Mouse (Mus musculus) cerebellum, adult (tissue): Measurements from ENCODE around the gene Lhb.
"Not testable (repeated sequence)": the region's sequence is repeated elsewhere in the genome, so short reads cannot be mapped to it uniquely, and the experiment has no call there.

Experiments
- ATAC-seq: cut with Nextera tagmentation; 2 replicates; pipeline ENCODE4 v1.9.2; 2017; ENCODE audit warnings: mild to moderate bottlenecking, moderate library complexity, mixed read lengths; ENCODE audit not compliant: insufficient number of reproducible peaks, low FRiP score, low TSS enrichment

Lhb gene

DNA sequence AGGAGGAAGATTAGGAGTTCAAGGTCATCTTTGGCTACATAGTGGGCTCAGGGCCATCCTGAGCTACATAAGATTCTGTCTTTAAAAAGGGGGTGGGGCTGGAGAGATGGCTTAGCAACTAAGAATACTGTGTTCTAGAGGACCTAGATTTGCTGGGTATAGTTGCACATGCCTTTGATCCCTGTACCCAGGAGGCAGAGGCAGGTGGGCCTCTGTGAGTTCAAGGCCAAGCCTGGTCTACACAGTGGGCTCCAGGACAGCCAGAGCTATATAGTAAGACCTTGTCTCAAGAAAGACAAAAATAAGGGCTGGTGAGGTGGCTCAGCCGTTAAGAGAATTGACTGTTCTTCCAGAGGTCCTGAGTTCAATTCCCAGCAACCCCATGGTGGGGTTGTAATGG is 29.4 kb downstream of the Lhb start:
- ATAC-seq = no peak

DNA sequence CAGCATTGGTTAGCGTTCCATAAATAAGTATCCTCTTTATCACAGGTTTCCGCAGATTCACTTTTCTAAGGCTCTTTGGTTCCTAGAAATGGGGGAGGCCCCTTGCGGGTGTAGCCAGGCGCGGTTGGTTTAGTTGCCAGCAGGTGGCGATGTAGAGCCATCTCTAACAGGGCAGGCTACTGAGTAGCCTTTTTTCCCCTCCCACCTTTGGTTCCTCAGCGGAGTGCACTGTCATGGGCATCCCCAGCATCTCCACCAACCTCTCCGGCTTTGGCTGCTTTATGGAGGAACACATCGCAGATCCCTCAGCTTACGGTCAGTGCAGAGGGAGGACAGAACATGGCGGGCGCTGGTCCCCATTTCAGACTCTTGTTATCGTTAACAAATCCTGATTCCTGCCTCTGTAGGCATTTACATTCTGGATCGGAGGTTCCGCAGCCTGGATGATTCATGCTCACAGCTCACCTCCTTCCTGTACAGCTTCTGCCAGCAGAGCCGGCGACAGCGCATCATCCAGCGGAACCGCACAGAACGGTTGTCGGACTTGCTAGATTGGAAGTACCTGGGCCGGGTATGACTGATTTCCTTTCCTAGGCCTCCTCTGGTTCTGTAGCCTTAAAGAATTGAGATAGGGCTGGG is 30.8 kb downstream of the Lhb start:
- peak; percentile 75; the same call in 1 of the 2 replicates for ATAC-seq

DNA sequence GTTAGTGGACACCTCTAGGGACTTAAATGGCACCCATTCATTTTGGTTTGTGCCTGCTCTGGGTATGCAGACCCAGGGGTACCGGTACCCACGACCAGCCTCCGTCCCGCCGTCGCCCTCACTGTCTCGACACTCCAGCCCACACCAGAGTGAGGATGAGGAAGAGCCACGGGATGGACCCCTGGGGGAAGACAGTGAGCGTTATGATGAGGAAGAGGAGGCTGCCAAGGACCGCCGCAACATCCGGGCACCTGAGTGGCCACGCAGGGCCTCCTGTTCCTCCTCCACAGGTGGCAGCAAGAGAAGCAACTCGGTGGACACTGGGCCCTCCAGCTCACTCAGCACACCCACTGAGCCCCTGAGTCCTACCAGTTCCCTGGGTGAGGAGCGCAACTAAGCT is 34.4 kb downstream of the Lhb start:
- ATAC-seq = no peak

DNA sequence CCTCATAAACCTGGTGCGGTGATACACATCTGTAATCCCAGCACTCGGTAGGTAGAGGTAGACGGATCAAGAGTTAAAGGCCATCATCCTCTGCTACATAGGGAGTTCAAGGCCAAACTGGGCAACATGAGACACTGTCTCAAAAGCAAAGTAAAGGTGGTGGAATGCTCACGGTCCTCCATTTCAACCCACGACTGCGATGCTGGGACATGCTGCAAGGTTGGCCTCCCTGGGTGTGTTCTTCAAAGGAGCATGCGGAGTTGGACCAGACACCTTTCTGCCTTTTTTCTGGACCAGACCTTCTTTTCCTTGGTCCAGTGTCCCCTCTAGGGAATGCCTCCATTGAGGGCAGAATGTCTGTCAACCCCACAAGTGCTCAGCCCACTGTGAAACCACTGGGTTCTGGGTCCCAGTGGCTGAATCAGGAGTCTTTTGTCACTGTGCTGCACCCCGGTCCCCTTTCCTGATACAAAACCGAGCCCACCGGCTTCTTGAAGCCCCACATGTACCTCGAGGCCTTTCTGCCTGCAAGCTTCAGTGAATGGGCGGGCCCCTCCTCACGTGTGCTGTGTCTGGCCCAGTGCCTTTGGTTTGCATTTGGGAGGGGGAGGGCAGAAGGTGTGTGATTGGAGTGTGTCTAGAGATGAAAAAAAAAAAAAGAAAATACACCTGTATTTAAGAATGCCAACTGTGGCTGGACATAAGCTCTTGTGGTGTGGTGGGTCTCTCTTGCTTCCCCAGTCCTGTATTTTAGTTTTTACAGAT is 35.5 kb downstream of the Lhb start:
- ATAC-seq = no peak

DNA sequence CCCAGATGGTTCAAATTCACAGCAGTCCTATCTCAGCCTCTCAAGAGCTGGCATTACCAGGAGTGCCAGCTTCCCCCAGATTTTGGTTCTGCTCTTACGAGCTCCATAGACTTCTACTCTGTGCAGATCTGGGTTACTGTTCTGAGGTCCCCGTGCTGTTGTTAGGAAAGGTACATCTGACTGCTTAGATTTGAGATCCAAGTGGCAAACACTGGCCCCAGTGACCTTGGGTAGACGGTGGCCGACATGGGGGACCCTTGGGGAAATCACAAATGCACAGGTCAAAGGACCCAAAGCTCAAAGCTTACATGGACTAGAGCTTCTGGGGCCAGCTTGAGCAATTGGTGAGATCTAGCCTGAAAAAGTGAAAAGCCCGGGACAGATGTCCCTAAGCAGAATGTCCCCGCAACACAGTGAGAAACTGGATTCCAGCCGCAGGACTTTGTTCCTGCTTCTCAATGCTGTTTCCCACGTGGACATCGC is 36.1 kb downstream of the Lhb start:
- ATAC-seq = no peak

DNA sequence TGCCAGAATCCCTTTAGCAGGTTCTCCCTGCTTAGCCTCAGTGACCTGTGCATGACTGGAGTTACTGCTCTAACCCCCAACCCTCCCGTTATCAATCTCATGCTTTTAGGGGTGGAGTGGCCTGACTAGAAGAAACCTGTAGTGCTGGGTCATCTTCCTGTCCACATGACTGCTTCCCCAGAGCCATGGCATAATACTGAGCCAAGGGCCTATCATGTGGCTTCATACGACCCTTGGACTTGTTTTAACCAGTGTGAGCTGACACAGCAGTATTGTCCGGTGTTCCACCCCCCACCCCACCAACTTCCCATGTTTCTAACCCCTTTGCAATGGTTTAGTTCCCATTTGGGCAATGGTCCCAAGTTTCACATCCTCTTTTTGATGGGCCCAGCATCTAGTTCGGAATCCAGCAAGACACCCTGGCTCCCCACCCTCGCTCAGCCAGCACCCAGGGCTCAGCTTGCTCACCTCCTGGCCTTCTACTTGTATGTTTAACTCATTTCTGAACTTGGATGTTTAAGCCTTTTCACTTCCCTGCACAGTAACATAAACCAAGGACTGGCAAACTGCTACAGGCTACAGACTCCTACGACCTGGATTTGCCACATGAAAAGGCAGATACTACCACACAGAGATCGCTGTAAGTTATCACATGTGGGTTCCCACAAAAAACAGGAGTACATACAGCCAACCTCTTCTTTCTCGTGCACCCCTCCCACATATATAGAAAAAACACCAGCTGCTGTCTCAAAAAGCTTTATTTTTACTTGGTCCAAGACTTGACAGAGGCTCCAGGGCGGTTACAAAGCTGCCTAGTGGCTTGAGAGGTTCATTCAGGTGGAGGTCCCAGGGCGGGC is 36.8 kb downstream of the Lhb start:
- no peak for ATAC-seq

DNA sequence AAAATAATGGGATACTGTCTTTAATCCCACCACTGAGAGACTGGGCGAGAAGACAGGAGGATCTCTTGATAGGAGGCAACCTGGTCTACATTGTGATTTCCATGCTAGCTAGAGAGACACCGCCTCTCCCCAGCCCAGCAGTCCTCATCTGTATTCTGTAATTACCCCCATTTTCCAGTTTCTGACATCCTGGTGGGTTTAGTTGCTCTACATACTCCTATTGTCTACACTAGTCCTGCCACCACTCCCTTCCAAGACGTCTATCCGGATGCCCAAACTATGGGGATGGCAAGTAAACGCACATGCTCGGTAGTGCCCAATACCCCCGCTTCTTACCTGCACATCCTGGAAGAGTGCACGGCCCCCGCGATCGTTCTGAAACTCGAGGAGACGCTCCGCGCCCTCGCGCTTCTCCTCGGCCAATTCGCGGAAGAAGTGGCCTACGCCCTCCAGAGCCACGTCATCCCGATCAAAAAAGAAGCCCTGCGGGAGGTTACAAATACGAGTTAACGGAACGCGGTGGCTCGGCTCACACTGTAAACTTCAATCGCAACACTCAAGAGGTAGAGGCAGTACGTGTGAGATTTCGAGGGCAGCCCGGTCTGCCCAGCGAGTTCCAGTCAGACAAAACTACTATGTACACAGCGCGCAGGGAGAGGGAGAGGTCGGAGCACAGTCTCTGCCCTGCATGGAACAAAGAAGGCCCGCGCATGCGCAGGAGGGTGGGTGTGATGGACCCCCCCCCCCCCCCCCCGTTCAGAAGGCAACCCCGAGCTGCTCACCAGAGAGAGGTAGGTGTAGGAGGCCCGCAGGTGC is 38.3 kb downstream of the Lhb start:
- peak; percentile 59; the same call in 1 of the 2 replicates for ATAC-seq

DNA sequence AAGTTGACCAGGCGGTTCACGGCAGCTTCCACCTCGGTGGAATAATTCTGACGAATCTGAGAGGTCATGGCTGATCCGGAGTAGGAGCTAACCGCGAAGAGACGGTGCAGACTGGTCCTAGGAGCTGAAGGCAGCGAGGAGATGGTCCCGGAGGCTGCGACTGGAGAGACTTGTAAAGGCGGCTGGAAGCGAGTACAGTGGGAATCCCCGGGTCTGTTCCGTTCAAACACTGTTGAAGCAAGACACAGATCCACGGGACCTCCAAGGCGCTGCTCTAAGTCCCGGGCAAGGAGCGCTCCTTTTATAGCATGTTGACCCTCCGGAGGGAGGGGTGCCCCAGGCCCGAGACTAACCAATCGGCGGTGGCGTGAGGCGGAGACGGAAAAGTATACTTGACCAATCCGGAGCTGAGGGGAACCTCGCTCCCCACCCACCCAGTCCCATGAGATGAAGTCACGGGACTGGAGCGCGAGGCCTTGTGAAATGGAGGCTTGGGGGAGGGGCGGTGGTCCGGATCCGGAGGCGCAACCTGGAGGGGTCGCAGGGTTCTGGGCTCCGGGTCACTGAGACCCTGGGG is 39.0 kb downstream of the Lhb start, which contains the start of gene Ftl1:
TSS of gene Ftl1 (minus strand) at position 321 of the 577 bp plus-strand sequence.
- ATAC-seq = peak; percentile 94

DNA sequence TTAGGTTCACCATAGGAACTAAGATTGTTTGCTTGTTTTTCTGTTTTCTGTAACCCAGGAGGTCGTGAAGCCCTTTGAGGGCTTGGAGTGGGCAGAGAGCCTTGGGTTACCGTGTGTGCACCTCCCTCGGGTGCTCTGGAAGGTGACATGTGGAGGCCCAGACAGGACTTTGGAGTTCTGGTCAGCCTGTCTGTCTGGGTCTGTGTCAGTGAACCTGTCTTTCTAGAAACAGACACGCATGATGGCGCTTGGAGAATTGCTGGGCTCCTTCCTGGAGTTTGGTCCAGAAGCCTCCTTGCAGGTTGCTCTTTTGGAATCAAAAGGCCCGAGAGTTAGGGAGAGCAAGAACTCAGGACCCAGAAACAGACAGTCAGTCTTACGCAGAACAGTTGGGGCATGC is 39.8 kb downstream of the Lhb start:
- ATAC-seq = no peak

DNA sequence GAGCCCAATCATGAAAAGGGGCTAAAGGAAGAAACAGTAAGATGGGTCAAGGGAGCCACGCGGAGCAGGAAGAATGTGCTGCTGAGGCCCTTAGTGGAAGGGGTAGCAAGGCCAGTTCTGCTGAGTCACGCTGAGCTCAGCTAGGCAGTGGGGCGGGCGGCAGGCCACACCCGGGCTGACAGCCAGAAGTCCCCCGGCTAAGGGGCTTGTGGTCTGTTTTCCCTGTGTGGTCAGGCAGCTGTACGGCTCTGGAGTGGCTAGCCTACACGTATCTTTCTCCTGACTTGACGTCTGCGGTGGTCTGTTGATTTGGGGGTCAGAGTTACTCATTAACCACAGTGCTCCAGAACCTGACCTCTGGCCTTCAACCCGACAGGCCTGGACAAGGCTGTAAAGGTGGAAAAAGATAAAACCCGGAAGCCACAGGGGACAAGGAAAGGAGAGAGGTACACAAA is 40.3 kb downstream of the Lhb start:
- ATAC-seq = no peak

DNA sequence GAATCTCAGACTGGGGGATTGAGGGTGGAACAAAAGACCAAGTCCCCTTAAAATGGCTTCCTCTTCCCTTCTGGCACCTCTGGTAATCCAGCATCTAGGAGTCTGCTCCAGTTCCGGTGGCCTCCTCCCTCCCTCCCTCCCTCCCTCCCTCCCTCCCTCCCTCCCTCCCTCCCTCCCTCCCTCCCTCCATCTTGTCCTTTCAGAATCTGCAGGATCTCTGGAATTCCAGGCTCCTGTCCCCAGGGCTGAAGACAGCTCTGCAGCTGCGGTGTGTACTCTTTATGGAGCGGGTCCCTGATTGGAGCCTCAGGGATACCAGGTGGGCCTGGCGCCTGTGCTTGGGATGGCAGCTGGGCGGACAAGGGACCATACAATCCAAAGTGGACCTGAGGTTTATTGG is 40.7 kb downstream of the Lhb start:
- ATAC-seq = no peak

DNA sequence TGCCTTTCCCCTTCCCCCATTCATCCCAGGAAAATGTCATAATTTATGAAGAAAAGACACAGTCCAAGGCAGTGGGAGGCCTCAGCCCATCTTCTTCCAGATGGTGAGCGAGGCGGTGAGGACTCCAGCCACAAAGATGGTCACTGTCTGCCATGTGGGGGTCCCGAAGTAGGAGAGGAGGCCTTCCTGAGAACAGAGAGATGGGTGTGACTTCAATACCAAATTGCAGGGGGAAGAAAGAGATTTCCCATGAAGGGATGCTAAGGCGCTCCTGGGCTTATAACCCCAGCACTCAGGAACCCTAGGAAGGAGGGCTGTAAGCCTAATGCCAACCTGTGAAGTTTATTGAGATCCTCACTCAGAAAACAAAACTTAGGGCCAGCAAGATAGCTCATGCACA is 41.2 kb downstream of the Lhb start:
- ATAC-seq = no peak

DNA sequence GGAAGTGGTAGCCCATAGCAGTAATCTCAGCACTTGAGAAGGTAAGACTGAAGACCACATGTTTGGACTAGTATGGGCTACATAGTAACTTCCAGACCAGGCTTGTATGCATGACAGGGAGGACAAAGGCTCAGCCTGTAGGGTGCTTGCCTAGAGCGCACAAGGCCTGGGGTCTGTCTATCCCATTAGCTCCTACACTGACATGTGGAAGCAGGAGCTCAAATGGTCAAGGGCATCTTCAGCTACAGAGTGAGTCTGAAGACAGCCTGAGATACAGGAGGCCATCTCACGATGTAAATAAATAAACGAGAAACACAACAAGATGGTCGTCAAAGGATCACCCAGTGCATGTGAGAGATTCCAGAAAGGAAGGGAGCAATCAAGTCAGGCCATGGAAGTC is 41.7 kb downstream of the Lhb start:
- ATAC-seq = no peak

DNA sequence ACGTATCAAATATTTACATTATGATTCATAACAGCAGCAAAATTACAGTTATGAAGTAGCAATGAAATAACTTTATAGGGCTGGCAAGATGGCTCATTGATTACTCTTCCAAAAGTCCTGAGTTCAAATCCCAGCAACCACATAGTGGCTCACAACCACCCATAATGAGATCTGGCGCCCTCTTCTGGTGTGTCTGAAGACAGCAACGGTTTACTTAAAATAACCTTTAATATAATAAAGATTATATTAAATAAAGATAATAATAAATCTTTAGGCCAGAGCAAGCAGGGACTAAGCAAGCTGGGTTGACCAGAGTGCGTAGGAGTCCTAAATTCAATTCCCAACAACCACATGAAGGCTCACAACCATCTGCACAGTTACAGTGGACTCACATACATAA is 42.2 kb downstream of the Lhb start:
- ATAC-seq = not testable (repeated sequence)

DNA sequence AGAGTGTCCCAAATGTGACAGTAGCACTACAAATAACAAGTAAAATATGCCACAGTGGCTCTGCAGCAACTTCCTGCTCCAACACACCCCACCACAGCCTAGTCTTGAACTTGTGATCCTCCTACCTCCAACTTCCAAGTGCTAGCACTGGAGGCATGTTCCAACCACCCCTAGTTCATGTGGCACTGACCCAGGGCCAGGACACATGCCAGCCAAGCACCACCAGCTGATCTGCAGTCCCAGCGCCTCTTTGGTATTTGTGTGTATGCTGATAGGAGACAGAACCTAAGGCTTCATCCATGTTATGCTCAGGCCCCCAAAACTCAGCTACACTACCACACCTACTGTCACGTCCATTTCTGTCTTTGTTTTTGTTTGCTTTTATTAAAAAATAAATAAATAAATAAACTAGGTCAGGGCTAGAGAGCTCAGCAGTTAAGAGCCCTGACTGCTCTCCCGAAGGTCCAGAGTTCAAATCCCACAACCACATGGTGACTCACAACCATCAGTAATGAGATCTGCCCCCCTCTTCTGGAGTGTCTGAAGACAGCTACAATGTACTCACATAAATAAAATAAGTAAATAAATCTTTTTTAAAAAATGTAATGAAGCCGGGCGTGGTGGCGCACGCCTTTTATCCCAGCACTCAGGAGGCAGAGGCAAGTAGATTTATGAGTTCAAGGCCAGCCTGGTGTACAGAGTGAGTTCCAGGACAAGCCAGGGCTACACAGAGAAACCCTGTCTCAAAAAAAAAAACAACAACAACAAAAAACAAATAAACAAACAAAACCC is 43.6 kb downstream of the Lhb start:
- no peak for ATAC-seq

DNA sequence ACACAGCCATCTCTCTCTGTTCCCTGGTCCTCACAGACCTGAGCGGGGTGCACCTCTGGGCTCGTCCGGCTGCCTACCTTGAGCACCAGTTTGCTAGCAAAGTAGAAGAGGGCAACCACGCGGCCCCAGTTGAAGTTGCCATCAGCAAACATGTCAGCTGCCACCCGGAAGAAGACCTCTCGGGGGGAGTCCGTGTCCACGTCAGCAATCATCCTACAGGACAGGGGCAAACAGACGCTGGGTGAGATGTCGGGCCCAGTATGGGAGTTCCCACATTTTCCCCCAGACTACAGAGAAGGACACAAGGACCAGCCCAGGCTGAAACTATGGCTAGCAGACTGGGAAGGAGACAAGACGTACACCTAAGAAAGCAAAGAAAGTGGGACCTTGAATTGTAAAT is 44.5 kb downstream of the Lhb start:
- no peak for ATAC-seq

DNA sequence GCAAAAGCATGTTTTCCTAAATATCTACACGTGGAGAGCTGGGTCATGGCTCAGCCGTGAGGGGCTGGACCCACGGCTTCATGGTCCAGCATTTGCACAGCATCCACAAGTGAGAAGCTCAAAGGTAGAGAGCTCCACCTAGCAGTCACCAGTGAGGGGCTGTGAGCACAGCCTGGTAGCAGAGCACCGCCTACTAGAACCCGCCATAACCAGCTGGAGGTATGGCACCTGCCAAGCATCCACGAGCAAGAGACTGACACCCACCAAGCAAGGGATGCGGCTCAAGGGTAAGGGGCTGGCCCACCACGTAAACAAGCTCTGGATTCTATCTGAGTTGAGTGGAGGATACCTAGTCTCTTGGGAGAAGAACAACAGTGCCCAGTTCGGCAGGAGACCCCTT is 44.9 kb downstream of the Lhb start:
- no peak for ATAC-seq

DNA sequence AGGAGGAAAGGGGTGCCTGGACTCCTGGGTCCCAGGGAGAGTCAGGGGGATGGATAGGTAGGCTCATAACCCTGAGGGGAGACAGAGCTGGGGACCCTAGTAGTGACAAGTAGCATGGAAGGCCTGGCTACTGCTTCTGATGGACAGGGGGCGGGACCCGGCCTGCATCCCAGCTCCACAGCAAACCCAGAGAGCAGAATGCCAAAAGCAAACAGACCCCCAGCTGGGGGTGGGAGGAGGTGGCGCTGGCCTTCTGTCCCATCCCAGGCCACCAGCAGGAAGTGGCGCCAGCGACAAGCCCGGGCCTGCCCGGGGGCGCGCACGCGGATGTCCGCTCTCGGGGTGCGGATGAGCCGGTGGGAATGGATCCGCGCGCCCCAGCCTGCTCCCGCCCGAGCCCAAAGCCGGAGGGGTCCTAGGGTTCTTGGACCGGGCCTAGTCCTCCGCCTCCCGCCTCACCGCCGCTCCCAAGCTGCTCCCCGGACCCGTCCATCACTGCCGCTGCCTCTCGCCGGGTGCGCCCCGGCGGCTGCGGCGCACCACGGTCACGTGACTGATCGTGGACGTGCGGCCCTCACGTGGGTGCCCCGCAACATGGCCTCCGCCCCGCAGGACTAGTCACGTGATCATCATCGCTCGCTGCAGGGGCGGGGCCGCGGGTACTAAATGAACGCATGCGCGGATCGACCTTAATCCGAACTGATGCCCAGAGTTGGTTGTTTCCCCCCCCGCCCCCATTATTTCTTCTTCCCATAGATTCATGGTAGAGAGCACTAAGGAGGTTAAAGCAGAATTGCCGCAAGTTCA is 45.9 kb downstream of the Lhb start, which contains the start of gene Bax:
TSS of gene Bax (minus strand) at position 616 of the 807 bp plus-strand sequence.
- peak; percentile 59; the same call in 1 of the 2 replicates for ATAC-seq
